In genomic region chr13:54073066-54073465, GRCm38 (mm10) we compare ENCODE assay signal across 9 mouse cellular contexts. TPM values are rescaled to one million over a fixed set of nuclear protein-coding genes. Genes with fewer than 3 reads are reported as not detected.
A peak's percentile ranks its signal among the peaks of the same experiment; 100 is the strongest.
DNase-seq lines count a peak whose midpoint lies in the region; ATAC-seq lines count a peak whose summit lies in the region.
"Had no signal": no experiment of that assay in that cellular context is flagged by ENCODE, and none has a peak within 500 bp of the region (broad histone marks: within the 10 kb centered on the region; RNA-seq: fewer than 3 reads in every experiment).

No protein-coding gene starts in this region.

- no peaks in the 10 kb centered on the region for H3K27me3 ChIP-seq in forebrain, embryonic 14.5 days (replicated peaks; ENCODE audit: control insufficient read depth, insufficient read depth, low read length)

- 38% methylated on average over 1 of the region's 1 CpGs for WGBS in forebrain, embryonic 14.5 days

- H3K27ac ChIP-seq in forebrain, embryonic 14.5 days (ENCODE audit: low read depth, low read length), result 0 out of 2 replicates have a peak overlapping the region, but pooled peaks have one; percentile 14

- intact Hi-C loops in left cerebral cortex, postnatal 10 days (cut with DNase I), result no loop called here

- H3K9ac ChIP-seq in forebrain, embryonic 14.5 days (ENCODE audit: low read length), result no peak overlapping the region

- H3K4me1 ChIP-seq in forebrain, embryonic 14.5 days (ENCODE audit: control insufficient read depth, insufficient read depth, low read length), result peaks cover 10% of the 10 kb centered on the region; the same call in 1 of the 2 replicates

- no peak for ATAC-seq in forebrain, embryonic 14.5 days

- DNase-seq in adrenal gland, adult 2 months, result peak; percentile 41
- DNase-seq in adrenal gland, postnatal 4 days (ENCODE audit: low spot score in 2 of 2), result no peak
- DNase-seq in forebrain, embryonic 14.5 days (ENCODE audit: low spot score), result no peak
- peak; percentile 33 for DNase-seq in induced T-regulatory cell, adult 2 months (ENCODE audit: low read depth)
- peak; percentile 11 for DNase-seq in lung, postnatal 14 days
- no peak for DNase-seq in thymus, postnatal 14 days
- DNase-seq in left cerebral cortex, postnatal 10 days (ENCODE audit: extremely low spot score in 1 of 2, low spot score in 2 of 2), result no peak
- no peak for DNase-seq in retina, postnatal 1 day

- H3K4me3 ChIP-seq in forebrain, embryonic 14.5 days (ENCODE audit: low read depth, low read length), result peak overlapping the region; percentile 63; the same call in 1 of the 2 replicates

- H3K36me3 ChIP-seq in forebrain, embryonic 14.5 days (ENCODE audit: control insufficient read depth, insufficient read depth, low read length), result 0 out of 2 replicates have a peak, but pooled peaks cover 6% of the 10 kb centered on the region

- peak overlapping the region; percentile 65 for H3K4me2 ChIP-seq in forebrain, embryonic 14.5 days (ENCODE audit: low read length)

- no peaks in the 10 kb centered on the region for H3K9me3 ChIP-seq in forebrain, embryonic 14.5 days (replicated peaks; ENCODE audit: control insufficient read depth, low read length)

RNA-seq across cellular contexts. Expression of gene Sfxn1, which starts 1.4 kb away (rescaled TPM):
- 10 to 100 TPM; 59.4 to 76.1 TPM for total RNA-seq in adrenal gland, adult 2 months (2021)
- polyA plus RNA-seq in adrenal gland, adult 2 months (2012; rRNA removed), result 12.9 and 14.3 TPM in 2 replicates
- 10 to 100 TPM; 60.8 to 65.4 TPM for total RNA-seq in adrenal gland, postnatal 4 days (2021)
- 88.6 and 88.8 TPM in 2 replicates for polyA plus RNA-seq in forebrain, embryonic 14.5 days (2014; fragmentation: Nextera tagmentation; extraction: Ambion mirVana)
- 10 to 100 TPM; 68.2 to 68.6 TPM for total RNA-seq in left cerebral cortex, postnatal 10 days (2021)

RNA-seq across cellular contexts. Expression of gene Drd1, which starts 17.6 kb away (rescaled TPM):
- 1 to 10 TPM in 1 of 2 experiments, under 1 TPM in 1; 0.09 to 1.8 TPM for total RNA-seq in adrenal gland, adult 2 months (2021)
- polyA plus RNA-seq in adrenal gland, adult 2 months (2012; rRNA removed), result not detected in 2 replicates
- under 1 TPM; 0.34 to 0.73 TPM for total RNA-seq in adrenal gland, postnatal 4 days (2021)
- polyA plus RNA-seq in forebrain, embryonic 14.5 days (2014; fragmentation: Nextera tagmentation; extraction: Ambion mirVana), result 5.1 and 8.3 TPM in 2 replicates
- total RNA-seq in left cerebral cortex, postnatal 10 days (2021), result 10 to 100 TPM; 22.3 to 37.3 TPM
- polyA plus RNA-seq: large intestine, adult 2 months had no signal

Comparison
In these comparisons a context has a peak if more than half of its experiments do, and no peak if none do; other contexts are left out.
1. DNase-seq: peak in adrenal gland, adult 2 months (single experiment), induced T-regulatory cell, adult 2 months (single experiment) and lung, postnatal 14 days (single experiment); none in adrenal gland, postnatal 4 days (0 of 2), forebrain, embryonic 14.5 days (single experiment), thymus, postnatal 14 days (single experiment), left cerebral cortex, postnatal 10 days (0 of 2) and retina, postnatal 1 day (single experiment).
2. RNA of gene Drd1, which starts 17.6 kb away (total RNA-seq): 22.3 to 37.3 TPM in left cerebral cortex, postnatal 10 days; 0.09 to 1.8 TPM in adrenal gland, adult 2 months and 0.34 to 0.73 TPM in adrenal gland, postnatal 4 days; every median in the first group is over 4 times any median in the second.